Mouse (Mus musculus) frontal cortex, postnatal 14 days (tissue): ENCODE data around the gene Fam43a.

Source experiments
- DNase-seq, 2 experiments: peaks; one replicate each; pipeline ENCODE4 v3.0.0; 2022; ENCODE audit warnings: low spot score in 2 of 2

Fam43a gene

DNA sequence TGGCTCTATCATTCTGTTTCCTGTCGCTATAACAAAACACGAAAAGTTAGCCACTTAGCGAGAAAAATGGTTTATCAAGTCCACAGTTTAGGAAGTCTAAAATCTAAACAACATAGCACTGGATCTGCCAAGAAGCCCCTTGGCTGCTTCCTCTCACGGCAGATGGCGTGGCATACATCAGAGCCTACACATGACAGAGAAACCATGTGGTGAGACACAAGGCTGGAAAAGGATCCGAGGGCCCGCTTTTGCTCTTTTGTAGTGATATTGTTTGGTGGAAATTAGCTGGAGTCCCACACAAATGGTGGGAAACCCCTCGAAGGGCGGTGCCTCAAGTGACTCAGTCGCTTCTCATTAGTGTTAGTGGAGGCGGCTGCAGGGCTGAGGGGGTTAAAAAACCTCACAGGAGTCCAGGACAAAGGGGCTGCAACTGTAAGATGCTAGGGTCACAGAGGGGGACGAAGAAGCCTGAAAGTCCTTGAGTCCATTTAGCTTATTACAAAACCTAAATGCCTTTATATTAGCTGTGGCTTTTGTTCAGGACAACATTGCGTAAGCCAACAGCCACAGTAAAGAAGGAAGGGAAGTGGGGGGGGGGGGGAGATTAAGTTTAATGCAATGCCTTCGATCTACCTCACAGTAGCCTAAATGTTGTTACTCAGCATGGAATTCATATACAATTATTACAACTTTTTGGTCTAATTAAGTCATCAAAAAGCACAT is 3.5 kb upstream of the Fam43a start:
- DNase-seq, result no peak

- DNase-seq, result peak; percentile 82 to 94
Observed at GRCm38 (mm10) chr16:30596959-30597681, 2.4 kb upstream of the Fam43a start.

DNA sequence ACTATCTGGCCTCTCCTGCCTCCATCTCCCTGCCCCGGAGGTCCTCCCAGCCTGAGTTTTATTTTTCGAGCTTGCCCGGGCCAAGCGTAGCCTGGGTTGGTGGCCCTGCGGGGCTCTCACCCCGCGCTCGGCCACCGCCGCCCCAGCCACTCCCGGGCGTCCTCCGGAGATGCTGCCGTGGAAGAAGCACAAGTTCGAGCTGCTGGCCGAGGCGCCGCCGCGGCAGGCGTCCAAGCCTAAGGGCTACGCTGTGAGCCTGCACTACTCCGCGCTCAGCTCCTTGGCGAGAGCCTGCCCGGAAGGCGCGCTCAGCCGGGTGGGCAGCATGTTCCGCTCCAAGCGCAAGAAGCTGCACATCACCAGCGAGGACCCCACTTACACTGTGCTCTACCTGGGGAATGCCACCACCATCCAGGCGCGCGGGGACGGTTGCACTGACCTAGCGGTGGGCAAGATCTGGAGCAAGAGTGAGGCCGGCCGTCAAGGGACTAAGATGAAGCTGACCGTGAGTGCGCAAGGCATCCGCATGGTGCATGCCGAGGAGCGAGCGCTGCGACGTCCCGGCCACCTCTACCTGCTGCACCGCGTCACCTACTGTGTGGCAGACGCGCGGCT is 1.0 kb downstream of the Fam43a start:
- peak in 1 of 2 experiments; percentile 36 for DNase-seq

DNA sequence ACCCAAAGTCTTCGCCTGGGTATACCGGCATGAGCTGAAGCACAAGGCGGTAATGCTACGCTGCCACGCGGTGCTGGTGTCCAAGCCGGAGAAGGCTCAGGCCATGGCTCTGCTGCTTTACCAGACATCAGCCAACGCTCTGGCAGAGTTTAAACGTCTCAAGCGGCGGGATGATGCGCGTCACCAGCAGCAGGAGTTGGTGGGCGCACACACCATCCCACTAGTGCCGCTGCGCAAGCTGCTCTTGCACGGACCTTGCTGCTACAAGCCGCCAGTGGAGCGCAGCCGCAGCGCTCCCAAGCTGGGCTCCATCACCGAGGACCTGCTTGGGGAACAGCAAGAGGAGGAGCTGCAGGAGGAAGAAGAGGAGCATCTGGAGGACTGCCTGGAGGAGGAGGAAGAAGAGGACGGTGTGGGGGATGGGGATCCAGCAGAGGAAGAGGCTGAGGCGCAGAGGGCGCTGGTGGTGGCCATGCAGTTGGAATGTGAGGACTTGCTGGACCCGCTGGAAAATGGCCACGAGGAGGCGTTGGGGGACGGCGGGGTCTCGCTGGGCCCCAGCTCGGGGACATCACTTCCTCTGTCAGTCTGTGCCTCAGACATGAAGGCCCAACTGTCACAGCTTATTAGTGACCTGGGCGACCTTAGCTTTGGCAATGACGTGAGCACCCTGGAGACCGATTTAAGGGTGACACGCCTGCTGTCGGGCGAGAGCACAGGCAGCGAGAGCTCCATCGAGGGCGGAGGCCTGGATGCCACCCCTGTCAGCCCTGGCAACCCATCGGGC is 1.7 kb downstream of the Fam43a start:
- no peak for DNase-seq

DNA sequence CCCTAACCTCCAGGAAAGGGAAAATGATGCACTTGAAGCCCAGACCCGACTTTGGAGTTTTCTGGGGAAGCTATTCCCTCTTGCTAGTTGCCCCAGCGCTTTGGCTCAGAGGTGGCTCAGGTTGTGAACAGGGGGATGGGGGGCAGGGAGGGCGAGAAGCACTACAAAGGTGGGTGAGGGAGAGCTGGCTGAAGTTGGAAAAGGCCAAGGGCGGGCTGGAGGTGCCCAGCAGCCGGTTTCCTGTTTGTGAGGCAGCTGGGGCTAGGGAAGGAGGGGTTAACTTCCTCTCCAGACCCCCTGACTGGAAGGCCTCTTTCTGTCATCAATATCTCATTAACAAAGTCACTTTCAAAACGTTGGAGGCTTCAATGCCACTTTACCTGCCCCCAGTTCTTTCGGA is 2.4 kb downstream of the Fam43a start:
- no peak for DNase-seq

- DNase-seq, result no peak
Observed at GRCm38 (mm10) chr16:30602684-30603530, 3.4 kb downstream of the Fam43a start.

DNA sequence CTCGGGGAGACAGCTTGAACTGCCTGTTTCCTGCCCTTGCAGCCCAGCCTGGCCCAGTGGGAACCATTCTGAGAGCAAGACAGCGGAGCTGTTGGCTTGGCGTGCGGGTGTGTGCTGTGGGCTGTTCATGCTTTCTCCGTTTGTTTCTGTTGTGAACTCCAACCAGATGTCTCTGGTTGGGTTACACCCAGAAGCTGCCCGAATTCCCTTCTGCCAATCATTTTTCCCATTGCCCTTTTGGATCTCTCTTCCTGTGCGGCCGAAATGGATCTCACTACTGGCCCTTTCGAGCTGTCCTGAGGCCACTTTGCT is 4.0 kb downstream of the Fam43a start:
- no peak for DNase-seq

DNA sequence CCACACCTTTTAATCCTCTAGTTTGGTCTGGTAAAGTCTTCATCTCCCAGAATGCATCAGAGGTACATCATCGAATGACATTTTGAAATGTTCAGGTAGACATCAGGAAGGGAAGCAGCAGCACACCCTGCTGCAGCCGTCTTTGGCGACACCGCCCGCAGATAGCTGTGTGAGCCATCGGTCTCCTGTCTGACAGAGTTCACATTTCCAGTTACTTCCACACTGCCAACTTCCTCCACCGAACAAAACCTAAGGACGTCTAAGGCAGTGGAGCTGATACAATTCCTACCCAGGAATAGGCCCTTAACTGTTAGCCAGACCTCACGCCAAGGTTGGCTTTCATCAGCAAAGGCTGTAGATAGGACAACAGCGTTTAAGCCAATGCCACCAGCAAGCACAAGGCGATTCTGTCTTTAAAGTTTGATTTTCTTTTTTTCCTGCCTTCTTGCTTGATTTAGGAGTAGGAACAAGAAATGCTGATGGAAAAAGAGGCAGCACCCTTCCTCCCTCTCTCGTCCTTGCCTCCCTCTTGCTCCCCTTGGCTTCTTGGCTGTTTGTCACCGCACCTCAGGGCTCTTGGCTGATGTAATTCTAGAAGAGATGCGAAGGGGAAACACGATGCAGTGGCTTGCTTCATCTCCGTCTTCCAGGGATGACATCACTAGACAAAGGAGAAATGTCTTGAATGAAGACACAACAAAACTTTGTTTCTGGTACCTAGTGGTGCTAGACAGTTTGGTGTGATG is 4.7 kb downstream of the Fam43a start:
- no peak for DNase-seq

GRCm38 (mm10) chr16:30604807-30605137 is 5.2 kb downstream of the Fam43a start:
- DNase-seq, result no peak

DNA sequence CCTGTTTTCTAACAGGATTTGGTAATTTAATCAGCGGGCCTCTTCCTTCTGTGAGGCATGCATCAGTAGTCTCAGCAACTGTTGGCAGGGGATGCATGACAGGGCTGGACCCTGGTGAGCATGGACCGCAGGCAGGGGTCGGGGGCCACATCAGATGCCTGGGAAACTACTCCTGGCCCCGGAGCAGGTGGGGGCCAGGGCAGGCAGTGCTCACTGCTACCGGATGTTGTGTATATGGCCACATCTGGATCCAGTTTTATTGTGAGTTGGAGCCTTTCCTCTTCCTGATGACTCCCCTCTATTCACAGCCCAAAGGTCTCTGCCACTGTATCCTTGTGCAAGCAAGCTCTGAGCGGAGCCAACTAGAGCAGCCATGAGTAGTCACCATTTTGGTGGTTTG is 6.0 kb downstream of the Fam43a start:
- DNase-seq, result no peak

DNA sequence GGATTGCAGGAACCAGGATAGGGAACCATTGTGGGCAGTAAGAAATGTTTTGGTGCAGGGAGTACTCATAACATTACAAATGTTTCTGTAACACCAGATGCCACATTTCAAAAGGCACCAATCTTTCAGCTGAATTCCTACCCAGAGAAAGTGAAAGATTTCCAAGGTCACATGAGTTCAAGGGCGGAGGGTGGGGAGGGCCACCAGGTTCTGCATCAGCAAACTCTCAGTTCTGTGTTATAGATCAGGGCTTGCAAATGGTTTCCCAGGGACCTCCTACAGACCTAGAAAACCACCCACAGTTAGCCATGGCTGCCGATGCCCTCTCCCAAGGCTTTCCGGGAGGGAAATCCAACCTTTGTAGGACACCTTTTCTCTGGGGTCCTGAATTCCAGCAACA is 8.3 kb downstream of the Fam43a start:
- DNase-seq, result no peak

- DNase-seq, result no peak
Observed at GRCm38 (mm10) chr16:30611331-30611730, 11.8 kb downstream of the Fam43a start.

DNA sequence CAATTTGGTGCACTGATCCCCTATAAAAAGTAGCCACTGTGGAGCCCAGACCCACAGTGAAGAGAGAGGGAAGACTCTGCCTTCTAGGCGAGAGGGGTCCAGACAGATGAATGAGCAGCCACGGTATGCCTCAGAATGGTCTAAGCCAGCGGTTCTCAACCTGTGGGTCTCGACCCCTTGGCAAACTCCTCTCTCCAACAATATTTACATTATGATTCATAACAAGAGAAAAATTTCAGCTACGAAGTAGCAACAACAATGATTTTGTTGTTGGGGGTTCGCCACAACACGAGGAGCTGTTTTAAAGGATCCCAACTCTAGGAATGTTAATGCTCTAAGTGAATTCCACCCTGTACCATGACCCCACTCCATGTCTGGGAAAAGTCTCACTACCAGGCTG is 13.6 kb downstream of the Fam43a start:
- DNase-seq, result no peak

- DNase-seq, result no peak
Observed at GRCm38 (mm10) chr16:30614122-30614521, 14.6 kb downstream of the Fam43a start.

GRCm38 (mm10) chr16:30614705-30615317 is 15.3 kb downstream of the Fam43a start:
- DNase-seq, result no peak

DNA sequence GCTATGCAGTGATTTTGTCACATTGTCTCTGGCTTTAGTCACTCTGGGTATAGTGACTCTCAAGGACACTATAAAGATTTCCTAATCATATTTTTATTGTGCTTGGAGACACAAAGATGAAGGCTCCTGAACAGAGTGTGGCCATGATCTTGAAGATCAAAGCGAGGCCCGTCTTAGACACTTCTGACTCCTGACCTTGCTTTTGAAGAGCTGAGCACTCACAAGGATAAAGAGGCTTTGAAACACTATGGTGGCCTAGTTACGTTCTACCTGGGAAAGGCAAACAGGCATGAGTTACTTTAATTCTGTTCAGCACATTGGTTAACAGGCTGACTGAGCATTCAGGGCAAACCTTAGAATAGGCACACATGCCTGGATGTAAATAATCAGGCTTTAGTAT is 16.8 kb downstream of the Fam43a start:
- no peak for DNase-seq

GRCm38 (mm10) chr16:30623645-30624044 is 24.1 kb downstream of the Fam43a start:
- DNase-seq, result no peak

- DNase-seq, result no peak
Observed at GRCm38 (mm10) chr16:30624640-30625039, 25.1 kb downstream of the Fam43a start.

- no peak for DNase-seq
Observed at GRCm38 (mm10) chr16:30627586-30628337, 28.2 kb downstream of the Fam43a start.

GRCm38 (mm10) chr16:30628401-30628800 is 28.9 kb downstream of the Fam43a start:
- no peak for DNase-seq
